In genomic region chr9:64272611-64273010, GRCm38 (mm10) we compare ENCODE assay signal across 8 mouse cellular contexts. TPM values are rescaled to one million over a fixed set of nuclear protein-coding genes. Genes with fewer than 3 reads are reported as not detected.
DNase-seq lines count a peak whose midpoint lies in the region; ATAC-seq lines count a peak whose summit lies in the region.

No protein-coding gene starts in this region.

- H3K36me3 ChIP-seq in heart, embryonic 12.5 days = no peaks in the 10 kb centered on the region

- no peak overlapping the region for H3K27ac ChIP-seq in heart, embryonic 12.5 days (ENCODE audit: poor library complexity, severe bottlenecking)

- H3K4me2 ChIP-seq in heart, embryonic 12.5 days = no peak overlapping the region

- H3K27me3 ChIP-seq in heart, embryonic 12.5 days (replicated peaks) = no peaks in the 10 kb centered on the region

- peak; percentile 31 to 65 for DNase-seq in heart, adult 18-20 months
- peak; percentile 67 for DNase-seq in A20 (ENCODE audit: low read depth, low spot score)
- peak; percentile 90 for DNase-seq in R1 (ENCODE audit: low read depth, low spot score)
- peak; percentile 56 for DNase-seq in forelimb bud, embryonic 11.5 days (ENCODE audit: low read depth, low spot score)
- DNase-seq in layer of hippocampus, adult 9-11 months = peak; percentile 32
- DNase-seq in thymus, postnatal 4 days = peak; percentile 58

- 32% methylated on average over 7 of the region's 7 CpGs for WGBS in heart, embryonic 12.5 days

- no peaks in the 10 kb centered on the region for H3K4me1 ChIP-seq in heart, embryonic 12.5 days (replicated peaks)

- no peak for ATAC-seq in heart, embryonic 12.5 days (ENCODE audit: insufficient number of reproducible peaks, low FRiP score)
- ATAC-seq in megakaryocyte-erythroid progenitor cell, adult 5-6 weeks (replicated peaks; ENCODE audit: low FRiP score, low TSS enrichment, poor library complexity, severe bottlenecking) = peak; percentile 59

- no peaks in the 10 kb centered on the region for H3K9me3 ChIP-seq in heart, embryonic 12.5 days (replicated peaks)

- H3K9ac ChIP-seq in heart, embryonic 12.5 days = no peak overlapping the region

- H3K4me3 ChIP-seq in heart, embryonic 12.5 days = no peak overlapping the region

RNA-seq across cellular contexts. Expression of gene Tipin, which starts 8.8 kb away (rescaled TPM):
- 10 to 100 TPM in 1 of 2 experiments, 1 to 10 TPM in 1; 9.6 to 12.3 TPM for total RNA-seq in heart, adult 18-20 months (2021)
- 130 and 133 TPM in 2 replicates for polyA plus RNA-seq in heart, embryonic 12.5 days (2016; fragmentation: Nextera tagmentation; extraction: Ambion mirVana)
- total RNA-seq in megakaryocyte-erythroid progenitor cell, adult 5-6 weeks (2014; fragmentation: Nextera tagmentation) = 229 and 292 TPM in 2 replicates
- total RNA-seq in megakaryocyte-erythroid progenitor cell, adult 5-6 weeks (2017) = 334 and 389 TPM in 2 replicates

RNA-seq across cellular contexts. Expression of gene Map2k1, which starts 19.2 kb away (rescaled TPM):
- total RNA-seq in heart, adult 18-20 months (2021) = 10 to 100 TPM; 50.1 to 51.8 TPM
- polyA plus RNA-seq in heart, embryonic 12.5 days (2016; fragmentation: Nextera tagmentation; extraction: Ambion mirVana) = 99.7 and 100 TPM in 2 replicates
- total RNA-seq in megakaryocyte-erythroid progenitor cell, adult 5-6 weeks (2014; fragmentation: Nextera tagmentation) = 12.6 and 17.5 TPM in 2 replicates
- 27.9 and 29.5 TPM in 2 replicates for total RNA-seq in megakaryocyte-erythroid progenitor cell, adult 5-6 weeks (2017)

RNA-seq across cellular contexts. Expression of gene Uchl4, which starts 37.6 kb away (rescaled TPM):
- total RNA-seq in heart, adult 18-20 months (2021) = 1 to 10 TPM; 3.0 to 3.5 TPM
- polyA plus RNA-seq in heart, embryonic 12.5 days (2016; fragmentation: Nextera tagmentation; extraction: Ambion mirVana) = 2.7 and 2.8 TPM in 2 replicates
- total RNA-seq in megakaryocyte-erythroid progenitor cell, adult 5-6 weeks (2014; fragmentation: Nextera tagmentation) = 1.5 TPM in 1 of 2 replicates, not detected in the other
- total RNA-seq in megakaryocyte-erythroid progenitor cell, adult 5-6 weeks (2017) = 1.1 and 1.9 TPM in 2 replicates

Comparison
In these comparisons a context has a peak if more than half of its experiments do, and no peak if none do; other contexts are left out.
1. DNase-seq: peak in every context shown above with its lines; median percentile 90 in R1; 67 in A20; 58 in thymus, postnatal 4 days; 56 in forelimb bud, embryonic 11.5 days; 48 in heart, adult 18-20 months; 32 in layer of hippocampus, adult 9-11 months.
2. RNA of gene Tipin, which starts 8.8 kb away (total RNA-seq): 229 to 389 TPM in megakaryocyte-erythroid progenitor cell, adult 5-6 weeks; 9.6 to 12.3 TPM in heart, adult 18-20 months; every median in the first group is over 10 times any median in the second.